Mouse (Mus musculus) monocyte, adult 2 months (primary cell): ENCODE results near the gene Plekhd1.

ENCODE experiments used
- DNase-seq, 2 experiments: peaks; one replicate each; pipeline ENCODE4 v3.0.0; 2022; ENCODE audit warnings: low spot score in 2 of 2, low read depth in 1 of 2

Gene Plekhd1

GRCm38 (mm10) chr12:80746031-80746813 is 53.8 kb downstream of the Plekhd1 start:
- no peak for DNase-seq

- DNase-seq = no peak
Measured at GRCm38 (mm10) chr12:80751556-80751955, 59.2 kb downstream of the Plekhd1 start.

DNA sequence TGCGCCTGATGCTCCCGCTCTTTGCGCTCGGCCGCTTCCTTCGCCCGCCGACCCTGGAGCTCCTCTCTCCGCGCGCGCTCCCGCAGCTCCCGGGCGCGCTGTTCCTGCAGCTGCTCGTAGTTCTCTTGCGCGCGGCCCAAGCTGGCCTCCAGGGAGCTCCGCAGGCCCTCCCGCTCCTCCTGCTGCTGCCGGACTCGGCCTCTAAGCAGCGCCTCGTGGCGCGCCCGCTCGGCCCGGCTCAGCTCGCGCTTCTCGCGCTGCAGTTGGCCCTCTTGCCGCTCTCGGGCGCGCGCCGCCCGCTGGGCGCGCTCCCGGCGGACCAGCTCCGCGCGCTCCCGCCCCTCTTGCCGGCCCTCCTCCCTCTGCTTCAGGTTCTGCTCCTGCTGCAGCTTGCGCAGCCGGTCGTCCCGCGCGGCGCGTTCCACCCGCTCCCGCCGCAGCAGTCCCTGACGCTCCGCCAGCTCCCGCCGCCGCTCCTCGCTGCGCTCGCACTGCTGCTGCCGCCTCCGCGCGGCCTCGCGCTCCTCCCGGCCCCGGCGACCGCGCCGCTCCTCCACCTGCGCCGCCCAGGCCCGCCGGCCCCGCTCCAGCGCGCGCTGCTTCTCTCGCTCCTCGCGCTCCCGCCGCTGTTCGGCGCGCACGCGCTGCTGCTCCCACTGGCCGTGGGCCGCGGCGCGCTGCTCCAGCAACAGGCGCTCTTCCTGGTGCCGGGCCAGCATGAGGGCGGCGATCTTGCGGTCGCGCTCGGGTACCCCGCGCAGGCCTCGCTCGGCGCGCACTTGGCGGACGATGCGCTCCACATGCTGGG is 65.6 kb downstream of the Plekhd1 start:
- DNase-seq = peak in 1 of 2 experiments; percentile 2

- DNase-seq = no peak
Measured at GRCm38 (mm10) chr12:80758559-80759386, 66.4 kb downstream of the Plekhd1 start.

GRCm38 (mm10) chr12:80759387-80759712 is 67.0 kb downstream of the Plekhd1 start:
- DNase-seq = no peak

- no peak for DNase-seq
Measured at GRCm38 (mm10) chr12:80759713-80760395, 67.5 kb downstream of the Plekhd1 start.

DNA sequence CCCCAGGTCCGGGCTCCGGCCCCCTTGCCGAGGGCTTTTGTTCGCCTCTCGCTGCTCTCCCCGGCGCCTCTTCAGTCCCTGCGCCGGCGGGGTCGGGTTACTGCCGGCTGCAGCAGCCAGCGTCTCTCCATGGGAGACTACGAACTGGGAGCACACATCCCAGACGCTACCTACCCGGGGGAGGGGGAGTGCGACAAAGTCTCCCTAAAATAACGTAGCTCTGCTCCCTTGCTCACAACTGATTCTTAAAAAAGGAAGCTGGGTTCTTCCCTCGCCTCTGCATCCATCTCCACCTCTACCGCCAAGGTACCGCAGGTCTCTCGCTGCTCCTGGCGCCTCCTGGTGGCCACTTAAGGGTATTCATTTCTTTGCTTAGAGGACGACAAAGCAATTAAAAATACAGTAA is 68.0 kb downstream of the Plekhd1 start, which contains the start of gene Ccdc177:
Gene Ccdc177, minus strand, starts transcription at position 292 of the 406 bp plus-strand sequence.
- DNase-seq = peak in 1 of 2 experiments; percentile 47

DNA sequence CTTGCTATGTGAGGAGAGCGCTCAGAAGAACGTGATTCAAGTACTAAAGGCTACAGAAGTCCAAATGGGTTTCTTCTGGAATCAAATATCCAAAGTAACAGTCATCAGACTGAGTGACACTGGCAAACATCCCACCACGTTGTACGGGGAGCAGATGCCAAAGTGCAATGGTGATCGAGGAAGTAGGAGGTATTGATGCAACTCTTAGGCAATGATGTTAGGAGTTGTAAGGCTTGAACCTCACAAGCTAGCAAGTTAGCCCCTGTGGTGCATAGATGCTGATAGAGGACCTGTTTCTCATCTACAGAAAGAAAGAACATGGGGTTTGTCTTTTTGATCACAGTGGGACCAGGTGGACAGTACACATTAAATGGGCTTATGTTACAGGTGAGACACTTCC is 70.6 kb downstream of the Plekhd1 start:
- DNase-seq = no peak

DNA sequence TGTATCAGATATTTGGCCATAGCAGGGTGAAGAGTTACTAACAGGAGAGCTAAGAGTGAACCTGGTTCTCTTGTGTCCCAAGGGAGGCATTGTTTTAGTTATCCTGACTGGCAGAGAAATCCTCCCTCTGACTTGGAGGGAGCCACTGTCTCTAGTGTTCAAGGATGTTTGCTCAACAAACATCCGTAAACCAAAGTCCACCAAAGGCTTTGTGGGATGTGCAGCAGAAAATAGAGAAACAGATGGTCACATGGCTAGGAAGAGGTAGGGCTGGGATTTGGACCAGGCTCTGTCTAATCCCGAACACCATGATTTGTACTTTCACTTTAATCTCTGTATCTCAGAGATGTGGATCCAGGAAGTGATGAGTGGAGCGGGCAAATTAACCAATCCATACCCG is 71.7 kb downstream of the Plekhd1 start:
- DNase-seq = no peak

GRCm38 (mm10) chr12:80769697-80770096 is 77.3 kb downstream of the Plekhd1 start:
- peak in 1 of 2 experiments; percentile 45 for DNase-seq
